Mouse (Mus musculus) layer of hippocampus, postnatal 36 days (tissue): ENCODE measurements around the gene Dennd5b. TPM values are rescaled to one million over a fixed set of nuclear protein-coding genes. Genes with fewer than 3 reads are reported as not detected.
"Not testable (repeated sequence)": the region's sequence is repeated elsewhere in the genome, so short reads cannot be mapped to it uniquely, and the experiment has no call there.

Experiments used
- DNase-seq, 2 experiments: peaks; one replicate each; pipeline ENCODE4 v3.0.0; 2022
- total RNA-seq, 2 experiments: library from RNA; stranded (reverse); gene quantifications; 2 replicates each; pipeline ENCODE4 v1.2.3; 2021

Gene Dennd5b
- total RNA-seq, 2 experiments from 2014 or later, result 47.8 to 49.5 TPM

GRCm38 (mm10) chr6:149010766-149011301, 90.6 kb downstream of the Dennd5b start:
- no peak for DNase-seq

GRCm38 (mm10) chr6:149005009-149005408, 96.5 kb downstream of the Dennd5b start:
- DNase-seq, result no peak

- DNase-seq, result no peak
These were observed 107.0 kb downstream of the Dennd5b start for GRCm38 (mm10) chr6:148994327-148994999.

GRCm38 (mm10) chr6:148993117-148994077, 108.1 kb downstream of the Dennd5b start:
- DNase-seq, result no peak

- DNase-seq, result no peak
These were observed 108.9 kb downstream of the Dennd5b start for GRCm38 (mm10) chr6:148992373-148993116.

- DNase-seq, result no peak
These were observed 109.7 kb downstream of the Dennd5b start for GRCm38 (mm10) chr6:148991660-148992372.

GRCm38 (mm10) chr6:148989792-148990491, 111.5 kb downstream of the Dennd5b start:
- not testable (repeated sequence) for DNase-seq

- no peak for DNase-seq
These were observed 115.5 kb downstream of the Dennd5b start for GRCm38 (mm10) chr6:148986003-148986402.

- DNase-seq, result no peak
These were observed 121.0 kb downstream of the Dennd5b start for GRCm38 (mm10) chr6:148980495-148980894.

- no peak for DNase-seq
These were observed 126.4 kb downstream of the Dennd5b start for GRCm38 (mm10) chr6:148975096-148975495.

GRCm38 (mm10) chr6:148972891-148973290, 128.6 kb downstream of the Dennd5b start:
- DNase-seq, result no peak

GRCm38 (mm10) chr6:148972059-148972848, 129.2 kb downstream of the Dennd5b start:
- no peak for DNase-seq

- DNase-seq, result no peak
These were observed 130.0 kb downstream of the Dennd5b start for GRCm38 (mm10) chr6:148971385-148971940.

- DNase-seq, result no peak
These were observed 140.2 kb downstream of the Dennd5b start for GRCm38 (mm10) chr6:148961285-148961684.

GRCm38 (mm10) chr6:148959540-148960238, 141.8 kb downstream of the Dennd5b start:
- no peak for DNase-seq

- DNase-seq, result no peak
These were observed 142.8 kb downstream of the Dennd5b start for GRCm38 (mm10) chr6:148958712-148959111.

GRCm38 (mm10) chr6:148957046-148957445, 144.4 kb downstream of the Dennd5b start:
- no peak for DNase-seq

GRCm38 (mm10) chr6:148955641-148956420, 145.6 kb downstream of the Dennd5b start:
- no peak for DNase-seq
